Mouse (Mus musculus): ENCODE data around the gene Pxmp4. TPM values are rescaled to one million over a fixed set of nuclear protein-coding genes. Genes with fewer than 3 reads are reported as not detected.

The Pxmp4 gene
- polyA plus RNA-seq, 1 experiment = 9.5 TPM

DNA sequence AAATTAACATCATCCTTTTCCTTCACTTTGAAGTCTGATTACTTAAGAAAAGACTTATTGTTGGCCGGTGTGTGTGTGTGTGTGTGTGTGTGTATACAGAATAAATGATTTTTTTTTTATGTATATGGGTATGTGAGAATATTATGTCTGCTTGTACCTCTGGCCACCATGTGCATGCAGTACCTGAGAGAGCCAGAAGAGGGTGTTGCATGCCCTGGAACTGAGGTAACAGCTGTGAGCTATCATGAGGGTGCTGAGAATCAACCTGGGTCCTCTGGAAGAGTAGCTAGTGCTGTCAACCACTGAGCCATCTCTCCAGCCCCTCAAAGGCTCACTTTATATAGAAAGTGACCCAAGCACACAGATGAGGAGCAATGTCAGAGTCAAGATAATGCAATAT, 22.1 kb downstream of the Pxmp4 start:
- H3K27me3 ChIP-seq (ENCODE audit: control insufficient read depth, insufficient read depth, low read length, poor library complexity, severe bottlenecking) = no peaks in the 10 kb centered on the region

DNA sequence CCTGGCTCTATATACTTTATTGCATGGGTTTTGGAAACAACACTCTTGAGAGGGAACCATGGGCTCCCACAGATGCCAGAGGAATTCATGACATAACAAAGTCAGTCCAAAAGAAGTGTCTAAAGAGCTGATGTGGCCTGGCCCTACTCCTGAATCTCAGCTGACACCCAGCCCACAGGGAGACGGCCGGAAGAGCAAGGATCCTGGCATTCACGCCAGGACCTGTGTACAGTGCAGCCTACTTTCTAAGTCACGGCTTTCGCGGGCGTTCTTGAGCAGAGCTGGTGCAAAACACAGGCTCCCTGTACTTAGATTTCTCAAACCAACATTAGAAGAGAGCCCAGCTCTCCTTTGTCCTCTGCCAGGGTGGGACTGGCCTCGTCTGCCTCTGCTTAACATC, 22.9 kb downstream of the Pxmp4 start:
- Histone ChIP-seq H3K9ac (ENCODE audit: low read depth, poor library complexity, severe bottlenecking) (no peak overlapping the region), H3K27me3 (ENCODE audit: control insufficient read depth, insufficient read depth, low read length, poor library complexity, severe bottlenecking) (no peaks in the 10 kb centered on the region), H3K36me3 (ENCODE audit: control insufficient read depth, insufficient read depth, low read length, poor library complexity, severe bottlenecking) (no peaks in the 10 kb centered on the region), H3K4me3 (ENCODE audit: low read depth, low read length) (no peak overlapping the region), H3K4me1 (ENCODE audit: control insufficient read depth, insufficient read depth, low read length) (peaks cover 3% of the 10 kb centered on the region), H3K27ac (ENCODE audit: insufficient read depth, low read length) (no peak overlapping the region), H3K9me3 (replicated peaks; ENCODE audit: control insufficient read depth, insufficient read depth, low read length, poor library complexity, severe bottlenecking) (no peaks in the 10 kb centered on the region)
- no peak for TF ChIP-seq CTCF (IDR thresholded peaks at IDR 0.05; ENCODE audit: low read depth, low read length)
- TF ChIP-seq POLR2A (IDR thresholded peaks at IDR 0.05; ENCODE audit: insufficient read depth, low read length) = no peak
- no peak for TF ChIP-seq EP300 (IDR thresholded peaks at IDR 0.05; ENCODE audit: insufficient read depth, low read depth, low read length)

More for the DNA sequence above, 22.1 kb downstream of the Pxmp4 start:
- TF ChIP-seq POLR2A (IDR thresholded peaks at IDR 0.05; ENCODE audit: insufficient read depth, low read length) (no peak), CTCF (IDR thresholded peaks at IDR 0.05; ENCODE audit: low read depth, low read length) (peak; percentile 41)
- no peak overlapping the region for H3K9ac ChIP-seq (ENCODE audit: low read depth, poor library complexity, severe bottlenecking)
- H3K4me1 ChIP-seq (ENCODE audit: control insufficient read depth, insufficient read depth, low read length) = peaks cover 2% of the 10 kb centered on the region
- no peaks in the 10 kb centered on the region for H3K9me3 ChIP-seq (replicated peaks; ENCODE audit: control insufficient read depth, insufficient read depth, low read length, poor library complexity, severe bottlenecking)
- H3K36me3 ChIP-seq (ENCODE audit: control insufficient read depth, insufficient read depth, low read length, poor library complexity, severe bottlenecking) = no peaks in the 10 kb centered on the region
- H3K4me3 ChIP-seq (ENCODE audit: low read depth, low read length) = no peak overlapping the region
- no peak overlapping the region for H3K27ac ChIP-seq (ENCODE audit: insufficient read depth, low read length)

- no peak overlapping the region for H3K4me3 ChIP-seq (ENCODE audit: low read depth, low read length)
Observed at GRCm38 (mm10) chr2:154577744-154578067, 25.8 kb downstream of the Pxmp4 start.

GRCm38 (mm10) chr2:154576876-154577743, 26.4 kb downstream of the Pxmp4 start:
- no peaks in the 10 kb centered on the region for H3K9me3 ChIP-seq (replicated peaks; ENCODE audit: control insufficient read depth, insufficient read depth, low read length, poor library complexity, severe bottlenecking)
- no peaks in the 10 kb centered on the region for H3K36me3 ChIP-seq (ENCODE audit: control insufficient read depth, insufficient read depth, low read length, poor library complexity, severe bottlenecking)
- 0 out of 2 replicates have a peak, but pooled peaks have one; percentile 52 for TF ChIP-seq EP300 (IDR thresholded peaks at IDR 0.05; ENCODE audit: insufficient read depth, low read depth, low read length)
- no peak for TF ChIP-seq POLR2A (IDR thresholded peaks at IDR 0.05; ENCODE audit: insufficient read depth, low read length)
- no peak overlapping the region for H3K9ac ChIP-seq (ENCODE audit: low read depth, poor library complexity, severe bottlenecking)
- H3K4me3 ChIP-seq (ENCODE audit: low read depth, low read length) = no peak overlapping the region
- H3K27ac ChIP-seq (ENCODE audit: insufficient read depth, low read length) = no peak overlapping the region
- H3K4me1 ChIP-seq (ENCODE audit: control insufficient read depth, insufficient read depth, low read length) = peaks cover 3% of the 10 kb centered on the region
- no peaks in the 10 kb centered on the region for H3K27me3 ChIP-seq (ENCODE audit: control insufficient read depth, insufficient read depth, low read length, poor library complexity, severe bottlenecking)

More at GRCm38 (mm10) chr2:154577744-154578067, 25.8 kb downstream of the Pxmp4 start:
- no peaks in the 10 kb centered on the region for H3K9me3 ChIP-seq (replicated peaks; ENCODE audit: control insufficient read depth, insufficient read depth, low read length, poor library complexity, severe bottlenecking)
- no peak overlapping the region for H3K27ac ChIP-seq (ENCODE audit: insufficient read depth, low read length)
- no peak overlapping the region for H3K9ac ChIP-seq (ENCODE audit: low read depth, poor library complexity, severe bottlenecking)
- H3K4me1 ChIP-seq (ENCODE audit: control insufficient read depth, insufficient read depth, low read length) = peaks cover 3% of the 10 kb centered on the region
- H3K27me3 ChIP-seq (ENCODE audit: control insufficient read depth, insufficient read depth, low read length, poor library complexity, severe bottlenecking) = no peaks in the 10 kb centered on the region
- H3K36me3 ChIP-seq (ENCODE audit: control insufficient read depth, insufficient read depth, low read length, poor library complexity, severe bottlenecking) = no peaks in the 10 kb centered on the region
- no peak for TF ChIP-seq EP300 (IDR thresholded peaks at IDR 0.05; ENCODE audit: insufficient read depth, low read depth, low read length)
- TF ChIP-seq CTCF (IDR thresholded peaks at IDR 0.05; ENCODE audit: low read depth, low read length) = no peak
- no peak for TF ChIP-seq POLR2A (IDR thresholded peaks at IDR 0.05; ENCODE audit: insufficient read depth, low read length)

DNA sequence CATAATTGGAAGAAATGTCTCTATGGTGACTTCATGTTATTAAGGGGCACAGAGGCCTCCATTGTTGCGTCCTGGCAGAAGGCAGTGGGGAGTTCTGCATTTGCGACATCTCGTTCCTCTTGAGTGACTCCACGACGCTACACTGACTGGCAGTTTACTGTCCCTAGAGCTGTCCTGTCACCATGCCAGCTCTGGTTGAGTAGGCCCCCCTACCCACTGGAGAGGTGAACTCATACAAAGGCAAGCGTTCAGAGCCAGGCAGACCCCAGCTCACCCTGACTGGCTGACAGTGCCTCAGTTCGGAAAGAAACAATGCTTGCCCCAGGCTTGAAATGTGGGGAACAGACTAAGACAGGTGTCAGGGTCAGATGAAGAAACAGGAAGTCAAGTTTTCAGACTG, 29.2 kb downstream of the Pxmp4 start:
- H3K9me3 ChIP-seq (replicated peaks; ENCODE audit: control insufficient read depth, insufficient read depth, low read length, poor library complexity, severe bottlenecking) = no peaks in the 10 kb centered on the region
- no peak overlapping the region for H3K27ac ChIP-seq (ENCODE audit: insufficient read depth, low read length)
- no peaks in the 10 kb centered on the region for H3K36me3 ChIP-seq (ENCODE audit: control insufficient read depth, insufficient read depth, low read length, poor library complexity, severe bottlenecking)
- TF ChIP-seq CTCF (IDR thresholded peaks at IDR 0.05; ENCODE audit: low read depth, low read length) (no peak), POLR2A (IDR thresholded peaks at IDR 0.05; ENCODE audit: insufficient read depth, low read length) (no peak)
- H3K4me3 ChIP-seq (ENCODE audit: low read depth, low read length) = no peak overlapping the region
- no peaks in the 10 kb centered on the region for H3K27me3 ChIP-seq (ENCODE audit: control insufficient read depth, insufficient read depth, low read length, poor library complexity, severe bottlenecking)
- H3K9ac ChIP-seq (ENCODE audit: low read depth, poor library complexity, severe bottlenecking) = no peak overlapping the region
- peaks cover 3% of the 10 kb centered on the region for H3K4me1 ChIP-seq (ENCODE audit: control insufficient read depth, insufficient read depth, low read length)

GRCm38 (mm10) chr2:154572996-154573395, 30.5 kb downstream of the Pxmp4 start:
- Histone ChIP-seq H3K27ac (ENCODE audit: insufficient read depth, low read length) (no peak overlapping the region), H3K4me3 (ENCODE audit: low read depth, low read length) (no peak overlapping the region), H3K9ac (ENCODE audit: low read depth, poor library complexity, severe bottlenecking) (no peak overlapping the region), H3K36me3 (ENCODE audit: control insufficient read depth, insufficient read depth, low read length, poor library complexity, severe bottlenecking) (no peaks in the 10 kb centered on the region), H3K27me3 (ENCODE audit: control insufficient read depth, insufficient read depth, low read length, poor library complexity, severe bottlenecking) (no peaks in the 10 kb centered on the region), H3K4me1 (ENCODE audit: control insufficient read depth, insufficient read depth, low read length) (peaks cover 3% of the 10 kb centered on the region), H3K9me3 (replicated peaks; ENCODE audit: control insufficient read depth, insufficient read depth, low read length, poor library complexity, severe bottlenecking) (no peaks in the 10 kb centered on the region)
- no peak for TF ChIP-seq EP300 (IDR thresholded peaks at IDR 0.05; ENCODE audit: insufficient read depth, low read depth, low read length)
- no peak for TF ChIP-seq CTCF (IDR thresholded peaks at IDR 0.05; ENCODE audit: low read depth, low read length)
- no peak for TF ChIP-seq POLR2A (IDR thresholded peaks at IDR 0.05; ENCODE audit: insufficient read depth, low read length)

All from ES-Bruce4 (cell line).